Mouse (Mus musculus) olfactory bulb, adult 2 months (tissue): Measurements from ENCODE around the gene Etaa1.

Experiments
- CTCF ChIP-seq: fragments of 200-500 bp; IDR thresholded peaks from 2 replicates; pipeline ENCODE4 v1.5.1; 2012; ENCODE audit warnings: low read depth, mild to moderate bottlenecking, low read length, moderate library complexity; ENCODE audit not compliant: insufficient read depth
- POLR2A ChIP-seq: fragments of 200-500 bp; IDR thresholded peaks from 2 replicates; pipeline ENCODE4 v1.6.1; 2012; ENCODE audit warnings: mild to moderate bottlenecking, low read depth, low read length, moderate library complexity; ENCODE audit not compliant: insufficient read depth

GRCm38 (mm10) chr11:17939168-17939567 lies 14.5 kb downstream of the Etaa1 start:
- TF ChIP-seq POLR2A: no peak
- no peak for TF ChIP-seq CTCF
